Mouse (Mus musculus) spleen, adult 2 months (tissue): Measurements from ENCODE around the gene Nabp2. TPM values are rescaled to one million over a fixed set of nuclear protein-coding genes. Genes with fewer than 3 reads are reported as not detected.

Experiments used
- DNase-seq, 2 experiments: peaks; one replicate each; pipeline versions ENCODE4 v3.0.0 to v3.0.0-alpha.2; 2012 to 2021; ENCODE audit warnings: low spot score in 2 of 2, low read depth in 1 of 2
- H3K27ac ChIP-seq: fragments of 200-500 bp; 2 replicates; pipeline ENCODE4 v1.5.1; 2012; ENCODE audit warnings: low read length, inconsistent platforms; ENCODE audit not compliant: insufficient read depth
- H3K27me3 ChIP-seq: fragments of 200-500 bp; 2 replicates; pipeline ENCODE4 v1.6.1; 2012; ENCODE audit warnings: mild to moderate bottlenecking, moderate library complexity, low read length, inconsistent platforms; ENCODE audit not compliant: control insufficient read depth, insufficient read depth
- H3K36me3 ChIP-seq: fragments of 200-500 bp; 2 replicates; pipeline ENCODE4 v1.6.1; 2012; ENCODE audit warnings: mild to moderate bottlenecking, low read length, inconsistent platforms; ENCODE audit not compliant: control insufficient read depth, insufficient read depth
- H3K4me1 ChIP-seq: fragments of 200-500 bp; 2 replicates; pipeline ENCODE4 v1.6.1; 2011; ENCODE audit warnings: inconsistent platforms; ENCODE audit not compliant: control insufficient read depth, insufficient read depth, insufficient read length
- H3K4me3 ChIP-seq: fragments of 200-500 bp; 2 replicates; pipeline ENCODE4 v1.5.1; 2011; ENCODE audit warnings: mild to moderate bottlenecking, inconsistent platforms; ENCODE audit not compliant: insufficient read depth, insufficient read length; ENCODE audit errors: extremely low read depth
- CTCF ChIP-seq: fragments of 200-500 bp; IDR thresholded peaks from 2 replicates; pipeline ENCODE4 v1.5.1; 2011; ENCODE audit warnings: mild to moderate bottlenecking, inconsistent platforms; ENCODE audit not compliant: insufficient read depth, insufficient read length, insufficient replicate concordance; ENCODE audit errors: extremely low read depth
- POLR2A ChIP-seq: fragments of 200-500 bp; IDR thresholded peaks from 2 replicates; pipeline ENCODE4 v1.6.1; 2011; ENCODE audit warnings: low read depth, low read length, inconsistent platforms
- WGBS: fragments of 180-500 bp; shearing (Covaris S2); methylation state at CpG from one replicate; pipeline ENCODE4 v1.1.7; 2018; 5-methylcytosine and 5-hydroxymethylcytosine counted together
- polyA plus RNA-seq: library from polyadenylated mRNA; depleted of rRNA; stranded (reverse); fragments of >200 nt; gene quantifications from 2 replicates; pipeline ENCODE4 v1.2.3, GENCODE M21; 2012

Gene Nabp2
- polyA plus RNA-seq, 1 experiment: 19.8 TPM

DNA sequence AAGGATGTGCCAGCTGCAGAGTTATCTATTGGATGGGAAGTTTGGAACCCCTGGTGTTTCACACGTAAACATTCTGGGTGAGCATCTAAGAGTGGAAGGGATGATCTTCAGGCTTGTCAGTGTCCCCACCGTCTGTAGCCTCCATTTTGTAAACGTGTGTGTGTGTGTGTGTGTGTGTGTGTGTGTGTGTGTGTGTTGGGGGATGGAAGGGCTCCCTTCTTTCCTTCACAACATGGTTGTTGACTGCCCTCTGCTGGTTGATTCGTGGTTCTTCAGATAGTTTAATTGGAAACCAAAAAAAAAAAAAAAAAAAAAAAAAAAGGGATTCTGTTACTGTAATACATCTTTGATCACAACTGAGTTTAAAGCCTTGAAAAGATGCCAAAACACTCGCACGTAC is 44.0 kb upstream of the Nabp2 start:
- Histone ChIP-seq H3K4me3 (no peak overlapping the region), H3K4me1 (peaks cover 3% of the 10 kb centered on the region; the same call in 1 of the 2 replicates), H3K27ac (no peak overlapping the region), H3K27me3 (no peaks in the 10 kb centered on the region), H3K36me3 (no peaks in the 10 kb centered on the region)
- DNase-seq: peak in 1 of 2 experiments; percentile 61
- 6% methylated on average over 6 of the region's 6 CpGs for WGBS
- no peak for TF ChIP-seq POLR2A
- TF ChIP-seq CTCF: peak; percentile 49; the same call in 1 of the 2 replicates

DNA sequence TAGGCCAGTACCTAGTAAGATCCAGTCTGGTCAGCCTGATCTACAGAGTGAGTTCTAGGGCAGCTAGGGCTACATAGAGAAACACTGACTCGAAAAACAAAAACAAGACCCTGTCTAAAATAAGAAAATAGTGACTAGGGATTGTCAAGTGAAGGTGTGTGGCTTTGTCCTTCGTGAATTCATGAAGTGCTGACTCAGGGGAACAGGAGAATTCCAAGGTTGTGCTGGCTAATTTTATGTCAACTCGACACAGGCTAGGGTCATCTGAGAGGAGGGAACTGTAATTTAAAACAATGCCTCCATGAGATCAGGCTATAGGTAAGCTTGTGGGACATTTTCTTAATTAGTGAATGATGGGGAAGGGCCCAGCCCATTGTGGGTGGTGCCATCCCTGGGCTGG is 43.2 kb upstream of the Nabp2 start:
- no peaks in the 10 kb centered on the region for H3K27me3 ChIP-seq
- DNase-seq: no peak
- H3K4me1 ChIP-seq: no peaks in the 10 kb centered on the region
- H3K27ac ChIP-seq: no peak overlapping the region
- H3K4me3 ChIP-seq: no peak overlapping the region
- H3K36me3 ChIP-seq: no peaks in the 10 kb centered on the region
- WGBS: 89% methylated on average over 3 of the region's 3 CpGs
- TF ChIP-seq POLR2A: no peak
- no peak for TF ChIP-seq CTCF

DNA sequence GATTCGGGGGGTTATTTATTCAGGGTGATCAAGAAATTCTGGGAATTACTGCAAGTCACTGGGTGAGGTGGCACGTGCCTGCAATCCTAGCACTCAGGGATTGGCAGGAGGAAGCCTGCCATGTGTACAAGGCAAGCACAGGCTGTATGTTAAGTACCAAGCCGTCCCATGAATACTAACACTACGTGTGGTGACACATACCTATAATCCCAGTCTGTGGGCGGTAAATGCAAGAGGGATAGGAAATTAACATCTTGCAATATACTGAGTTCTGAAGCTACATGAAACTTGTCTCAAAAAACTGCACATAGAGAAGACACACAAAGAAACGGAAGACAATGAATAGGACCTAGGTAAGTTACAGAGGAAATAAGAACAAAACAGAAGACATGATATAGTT is 39.7 kb upstream of the Nabp2 start:
- WGBS: 84% methylated on average over 6 of the region's 6 CpGs
- Histone ChIP-seq H3K27ac (no peak overlapping the region), H3K36me3 (no peaks in the 10 kb centered on the region), H3K27me3 (no peaks in the 10 kb centered on the region), H3K4me1 (peaks cover 3% of the 10 kb centered on the region; the same call in 1 of the 2 replicates), H3K4me3 (no peak overlapping the region)
- TF ChIP-seq POLR2A (no peak), CTCF (no peak)
- DNase-seq: no peak

DNA sequence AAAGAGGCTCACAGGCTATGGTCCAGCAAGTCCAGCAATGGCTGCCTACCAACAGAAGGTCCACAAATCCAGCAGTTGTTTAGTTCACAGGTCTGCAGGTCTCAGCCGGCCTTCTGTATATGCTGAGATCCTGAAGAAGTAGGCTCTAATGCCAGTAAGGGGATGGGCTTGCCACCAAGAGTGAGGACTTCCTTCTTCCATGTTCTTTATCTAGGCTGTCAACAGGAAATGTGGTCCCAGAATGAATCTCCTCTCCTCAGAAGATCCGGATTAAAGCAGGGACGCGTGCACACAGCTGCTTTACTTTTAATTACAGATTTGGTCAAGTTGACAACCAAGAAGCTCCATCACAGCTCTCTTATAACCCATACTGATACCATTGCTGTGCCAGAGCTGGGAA is 34.1 kb upstream of the Nabp2 start:
- Histone ChIP-seq H3K36me3 (no peaks in the 10 kb centered on the region), H3K27ac (no peak overlapping the region), H3K4me3 (no peak overlapping the region), H3K27me3 (no peaks in the 10 kb centered on the region), H3K4me1 (peaks cover 3% of the 10 kb centered on the region; the same call in 1 of the 2 replicates)
- TF ChIP-seq CTCF: no peak
- no peak for TF ChIP-seq POLR2A
- no peak for DNase-seq
- 55% methylated on average over 4 of the region's 4 CpGs for WGBS

DNA sequence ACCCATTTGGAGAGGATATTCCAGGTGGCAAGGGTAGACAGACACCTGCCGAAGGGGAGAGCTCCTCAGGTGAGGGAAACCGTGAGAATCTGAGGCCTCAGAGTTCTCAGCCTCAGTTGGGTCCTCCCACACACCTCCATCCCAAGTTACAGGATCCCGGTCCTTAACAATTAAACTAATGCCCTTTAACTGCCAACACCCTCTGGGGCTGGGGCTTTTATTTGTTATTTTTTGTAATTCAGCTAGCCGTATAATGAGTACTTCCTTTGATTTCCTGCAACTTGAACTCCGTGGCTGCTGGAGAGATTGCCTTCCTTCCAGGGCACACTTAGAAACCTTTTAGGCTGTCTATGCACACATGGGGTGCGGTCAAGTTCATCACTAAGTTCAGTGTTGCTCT is 33.1 kb upstream of the Nabp2 start:
- TF ChIP-seq CTCF: no peak
- no peak for TF ChIP-seq POLR2A
- no peak for DNase-seq
- no peak overlapping the region for H3K4me3 ChIP-seq
- no peaks in the 10 kb centered on the region for H3K36me3 ChIP-seq
- H3K27ac ChIP-seq: no peak overlapping the region
- peaks cover 9% of the 10 kb centered on the region; the same call in 1 of the 2 replicates for H3K4me1 ChIP-seq
- no peaks in the 10 kb centered on the region for H3K27me3 ChIP-seq
- 67% methylated on average over 6 of the region's 6 CpGs for WGBS

DNA sequence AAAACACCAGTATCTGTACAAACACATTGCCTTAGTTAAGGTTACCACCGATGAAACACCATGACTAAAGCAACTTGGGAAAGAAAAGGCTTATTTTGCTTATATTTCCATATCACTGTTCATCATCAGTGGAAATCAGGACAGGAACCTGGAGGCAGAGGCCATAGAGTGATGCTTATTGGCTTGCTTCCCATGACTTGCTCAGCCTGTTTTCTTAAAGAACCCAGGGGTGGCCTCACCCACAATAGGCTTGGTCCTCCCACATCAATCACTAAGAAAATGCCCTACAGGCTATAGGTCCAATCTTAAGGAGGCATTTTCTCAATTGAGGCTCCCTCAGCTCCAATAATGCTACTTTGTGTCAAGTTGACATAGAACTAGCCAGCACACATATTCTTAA is 31.4 kb upstream of the Nabp2 start:
- 92% methylated on average over 1 of the region's 1 CpGs for WGBS
- DNase-seq: no peak
- H3K4me3 ChIP-seq: no peak overlapping the region
- H3K4me1 ChIP-seq: peaks cover 19% of the 10 kb centered on the region
- no peaks in the 10 kb centered on the region for H3K27me3 ChIP-seq
- peaks cover 7% of the 10 kb centered on the region for H3K36me3 ChIP-seq
- H3K27ac ChIP-seq: no peak overlapping the region
- TF ChIP-seq POLR2A (no peak), CTCF (no peak)

DNA sequence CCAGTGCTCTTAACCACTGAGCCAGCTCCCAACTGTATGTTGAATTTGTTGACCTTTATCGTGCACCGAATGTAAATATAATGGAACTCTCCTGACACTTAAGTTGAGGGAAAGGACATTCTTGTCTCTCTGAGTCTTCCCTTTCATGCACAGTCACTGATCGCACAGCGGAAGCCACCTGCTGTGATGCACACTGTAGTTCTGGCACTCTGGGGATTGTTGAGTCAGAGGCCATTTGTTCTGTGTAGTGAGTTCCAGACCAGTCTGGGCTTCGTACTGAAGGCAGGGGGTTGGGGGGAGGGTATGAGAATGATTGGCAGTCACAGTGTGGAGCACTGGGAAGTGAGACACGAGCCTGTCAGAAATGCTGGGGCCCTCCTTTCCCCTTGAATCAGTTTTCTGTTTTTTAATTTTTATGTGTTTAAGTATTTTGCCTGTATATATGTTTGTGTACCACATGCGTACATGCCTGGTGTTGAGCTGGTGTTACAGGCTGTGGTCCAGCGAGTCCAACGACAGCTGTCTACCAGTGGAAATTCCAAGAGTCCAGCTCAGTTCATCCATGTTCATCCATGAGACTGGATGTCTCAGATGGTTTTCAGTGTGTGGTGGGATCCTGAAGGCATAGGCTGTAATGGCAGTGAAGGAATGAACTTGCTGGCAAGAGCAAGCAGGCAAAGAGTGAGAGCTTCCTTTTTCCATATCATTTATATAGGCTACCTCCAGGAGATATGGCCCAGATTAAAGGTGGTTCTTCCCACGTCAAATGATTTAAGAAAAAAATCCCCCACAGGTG is 30.2 kb upstream of the Nabp2 start:
- peaks cover 14% of the 10 kb centered on the region for H3K36me3 ChIP-seq
- DNase-seq: no peak
- 94% methylated on average over 10 of the region's 10 CpGs for WGBS
- no peak overlapping the region for H3K27ac ChIP-seq
- H3K4me3 ChIP-seq: no peak overlapping the region
- TF ChIP-seq POLR2A: no peak
- no peak for TF ChIP-seq CTCF
- no peaks in the 10 kb centered on the region for H3K27me3 ChIP-seq
- peaks cover 27% of the 10 kb centered on the region for H3K4me1 ChIP-seq
